8 mouse cellular contexts compared by ENCODE assay signal in the genomic region with DNA sequence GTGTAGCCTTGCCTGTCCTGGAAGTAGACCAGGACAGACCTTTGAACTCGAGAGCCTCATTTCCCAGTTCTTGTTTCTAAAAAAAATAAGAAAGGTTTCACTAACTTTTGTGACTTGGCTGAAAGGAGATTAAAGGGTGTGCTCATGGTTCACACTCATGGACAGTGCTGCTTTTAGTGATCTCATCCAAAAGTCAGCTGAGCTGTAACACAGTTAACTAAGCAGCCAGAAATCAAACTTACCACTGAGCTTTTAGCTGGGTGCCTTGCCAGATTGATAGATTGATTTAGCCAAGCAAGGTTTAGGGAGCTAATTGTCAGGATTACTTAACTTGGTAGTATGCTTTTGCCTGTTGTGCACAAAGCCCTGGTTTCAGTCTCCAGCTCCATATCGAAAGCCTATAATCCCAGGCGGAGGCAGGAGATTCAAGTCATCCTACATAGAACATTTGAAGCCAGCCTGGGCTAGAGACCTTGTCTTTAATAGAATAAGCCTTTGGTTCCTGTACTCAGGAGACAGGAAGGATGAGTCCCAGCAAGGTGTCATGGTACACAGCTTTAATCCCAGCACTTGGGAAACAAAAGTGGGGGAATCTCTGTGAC. TPM values are rescaled to one million over a fixed set of nuclear protein-coding genes. Genes with fewer than 3 reads are reported as not detected.
DNase-seq lines count a peak whose midpoint lies in the region; ATAC-seq and TF ChIP-seq lines count a peak whose summit lies in the region.

No protein-coding gene starts in this region.

- peak overlapping the region; percentile 91 for H3K4me2 ChIP-seq in kidney, embryonic 14.5 days (replicated peaks; ENCODE audit: low read depth, low read length)
- H3K4me2 ChIP-seq in hindbrain, postnatal 0 days (ENCODE audit: low read depth, low read length) = peak overlapping the region; percentile 79
- H3K4me2 ChIP-seq in midbrain, embryonic 16.5 days (ENCODE audit: low read length) = peak overlapping the region; percentile 81

- H3K4me3 ChIP-seq in kidney, embryonic 14.5 days (ENCODE audit: low read length) = peak overlapping the region; percentile 70
- H3K4me3 ChIP-seq in cortical plate, adult 2 months (ENCODE audit: insufficient read depth, low read length) = peak overlapping the region; percentile 90; the same call in 1 of the 2 replicates
- peak overlapping the region; percentile 78; the same call in 1 of the 2 replicates for H3K4me3 ChIP-seq in hindbrain, postnatal 0 days (ENCODE audit: low read length)
- peak overlapping the region; percentile 80; the same call in 1 of the 2 replicates for H3K4me3 ChIP-seq in midbrain, embryonic 16.5 days (ENCODE audit: low read depth, low read length)

- peaks cover 18% of the 10 kb centered on the region for H3K4me1 ChIP-seq in kidney, embryonic 14.5 days (ENCODE audit: control insufficient read depth, insufficient read depth, low read length)
- H3K4me1 ChIP-seq in cortical plate, adult 2 months (ENCODE audit: control insufficient read depth, insufficient read depth, low read length) = no peaks in the 10 kb centered on the region
- peaks cover 9% of the 10 kb centered on the region; the same call in 1 of the 2 replicates for H3K4me1 ChIP-seq in hindbrain, postnatal 0 days (ENCODE audit: insufficient read depth, low read length)
- peaks cover 19% of the 10 kb centered on the region for H3K4me1 ChIP-seq in midbrain, embryonic 16.5 days (ENCODE audit: control insufficient read depth, insufficient read depth, low read length)

- no peak for DNase-seq in kidney, postnatal 4 days
- no peak for DNase-seq in hindbrain, postnatal 0 days (ENCODE audit: low spot score)
- DNase-seq in right cerebral cortex, postnatal 10 days (ENCODE audit: low spot score in 2 of 2) = no peak
- DNase-seq in spleen, adult 18-20 months = no peak

- H3K27ac ChIP-seq in kidney, embryonic 14.5 days (ENCODE audit: low read depth, low read length) = no peak overlapping the region
- no peak overlapping the region for H3K27ac ChIP-seq in cortical plate, adult 2 months (ENCODE audit: insufficient read depth, low read length)
- no peak overlapping the region for H3K27ac ChIP-seq in hindbrain, postnatal 0 days
- H3K27ac ChIP-seq in midbrain, embryonic 16.5 days (ENCODE audit: low read length) = no peak overlapping the region

- TF ChIP-seq CTCF in cortical plate, adult 2 months (IDR thresholded peaks at IDR 0.05; ENCODE audit: extremely low read depth, insufficient read depth, low read length) = no peak
- TF ChIP-seq CTCF in hindbrain, postnatal 0 days (IDR thresholded peaks at IDR 0.05; ENCODE audit: low read depth) = no peak

- H3K9ac ChIP-seq in kidney, embryonic 14.5 days (ENCODE audit: low read depth, low read length) = peak overlapping the region; percentile 93; the same call in 1 of the 2 replicates
- peak overlapping the region; percentile 87; the same call in 1 of the 2 replicates for H3K9ac ChIP-seq in hindbrain, postnatal 0 days (replicated peaks; ENCODE audit: low read length)
- H3K9ac ChIP-seq in midbrain, embryonic 16.5 days (ENCODE audit: low read depth, low read length) = no peak overlapping the region; the same call in 1 of the 2 replicates

- H3K27me3 ChIP-seq in kidney, embryonic 14.5 days (ENCODE audit: control insufficient read depth, insufficient read depth, low read length) = no peaks in the 10 kb centered on the region
- no peaks in the 10 kb centered on the region for H3K27me3 ChIP-seq in hindbrain, postnatal 0 days (ENCODE audit: insufficient read depth, low read length)
- no peaks in the 10 kb centered on the region for H3K27me3 ChIP-seq in midbrain, embryonic 16.5 days (ENCODE audit: control insufficient read depth, insufficient read depth, low read depth, low read length)

- WGBS in kidney, embryonic 14.5 days = 85% methylated on average over 3 of the region's 3 CpGs
- 85% methylated on average over 3 of the region's 3 CpGs for WGBS in hindbrain, postnatal 0 days
- WGBS in midbrain, embryonic 16.5 days = 93% methylated on average over 3 of the region's 3 CpGs

- H3K36me3 ChIP-seq in kidney, embryonic 14.5 days (ENCODE audit: control insufficient read depth, insufficient read depth, low read length) = peaks cover 52% of the 10 kb centered on the region
- peaks cover 31% of the 10 kb centered on the region for H3K36me3 ChIP-seq in hindbrain, postnatal 0 days (ENCODE audit: insufficient read depth, low read length)
- peaks cover 12% of the 10 kb centered on the region for H3K36me3 ChIP-seq in midbrain, embryonic 16.5 days (ENCODE audit: control insufficient read depth, insufficient read depth, low read length)

- H3K9me3 ChIP-seq in kidney, embryonic 14.5 days (ENCODE audit: control insufficient read depth, low read length) = no peaks in the 10 kb centered on the region
- H3K9me3 ChIP-seq in hindbrain, postnatal 0 days (ENCODE audit: low read length) = no peaks in the 10 kb centered on the region
- H3K9me3 ChIP-seq in midbrain, embryonic 16.5 days (replicated peaks; ENCODE audit: control insufficient read depth, low read length, poor library complexity, severe bottlenecking) = no peaks in the 10 kb centered on the region

- ATAC-seq in kidney, embryonic 14.5 days (ENCODE audit: low FRiP score, low TSS enrichment) = no peak
- ATAC-seq in hindbrain, postnatal 0 days = no peak
- ATAC-seq in midbrain, embryonic 16.5 days = no peak
- ATAC-seq in CD4-positive, CD25-positive, alpha-beta regulatory T cell, adult 4 months = no peak

- no peak for TF ChIP-seq POLR2A in cortical plate, adult 2 months (IDR thresholded peaks at IDR 0.05; ENCODE audit: extremely low read depth, insufficient read depth, low read length)

RNA-seq across cellular contexts. Expression of a gene that starts 1.8 kb away (rescaled TPM):
- polyA plus RNA-seq in kidney, embryonic 14.5 days (2014; fragmentation: Nextera tagmentation; extraction: Ambion mirVana) = 306 and 312 TPM in 2 replicates
- 264 and 280 TPM in 2 replicates for polyA plus RNA-seq in cortical plate, adult 2 months (2012; rRNA removed)
- 234 and 244 TPM in 2 replicates for total RNA-seq in hindbrain, postnatal 0 days (2014; rRNA removed)
- 287 and 295 TPM in 2 replicates for polyA plus RNA-seq in hindbrain, postnatal 0 days (2015; fragmentation: Nextera tagmentation; extraction: Ambion mirVana)
- 357 and 365 TPM in 2 replicates for polyA plus RNA-seq in midbrain, embryonic 16.5 days (2015; fragmentation: Nextera tagmentation; extraction: Ambion mirVana)
- polyA plus RNA-seq in CD4-positive, CD25-positive, alpha-beta regulatory T cell, adult 4 months (2017; shearing (Covaris generic)) = 100 to 1,000 TPM; 127 to 181 TPM

RNA-seq across cellular contexts. Expression of a gene that starts 10.3 kb away (rescaled TPM):
- 114 and 120 TPM in 2 replicates for polyA plus RNA-seq in kidney, embryonic 14.5 days (2014; fragmentation: Nextera tagmentation; extraction: Ambion mirVana)
- 55.4 and 55.9 TPM in 2 replicates for polyA plus RNA-seq in cortical plate, adult 2 months (2012; rRNA removed)
- 45.2 and 47.9 TPM in 2 replicates for total RNA-seq in hindbrain, postnatal 0 days (2014; rRNA removed)
- 56.8 and 60.6 TPM in 2 replicates for polyA plus RNA-seq in hindbrain, postnatal 0 days (2015; fragmentation: Nextera tagmentation; extraction: Ambion mirVana)
- polyA plus RNA-seq in midbrain, embryonic 16.5 days (2015; fragmentation: Nextera tagmentation; extraction: Ambion mirVana) = 34.2 and 34.4 TPM in 2 replicates
- 10 to 100 TPM; 50.3 to 57.7 TPM for polyA plus RNA-seq in CD4-positive, CD25-positive, alpha-beta regulatory T cell, adult 4 months (2017; shearing (Covaris generic))

RNA-seq across cellular contexts. Expression of a gene that starts 26.8 kb away (rescaled TPM):
- 2.5 and 2.8 TPM in 2 replicates for polyA plus RNA-seq in kidney, embryonic 14.5 days (2014; fragmentation: Nextera tagmentation; extraction: Ambion mirVana)
- 19.0 and 20.7 TPM in 2 replicates for polyA plus RNA-seq in cortical plate, adult 2 months (2012; rRNA removed)
- total RNA-seq in hindbrain, postnatal 0 days (2014; rRNA removed) = 4.7 and 7.0 TPM in 2 replicates
- polyA plus RNA-seq in hindbrain, postnatal 0 days (2015; fragmentation: Nextera tagmentation; extraction: Ambion mirVana) = 0.71 and 1.1 TPM in 2 replicates
- polyA plus RNA-seq in midbrain, embryonic 16.5 days (2015; fragmentation: Nextera tagmentation; extraction: Ambion mirVana) = 7.9 and 9.9 TPM in 2 replicates
- 1 to 10 TPM; 7.4 to 8.3 TPM for polyA plus RNA-seq in CD4-positive, CD25-positive, alpha-beta regulatory T cell, adult 4 months (2017; shearing (Covaris generic))

RNA-seq across cellular contexts. Expression of a gene that starts 54.0 kb away (rescaled TPM):
- polyA plus RNA-seq in kidney, embryonic 14.5 days (2014; fragmentation: Nextera tagmentation; extraction: Ambion mirVana) = 21.6 and 23.2 TPM in 2 replicates
- polyA plus RNA-seq in cortical plate, adult 2 months (2012; rRNA removed) = 77.3 and 79.2 TPM in 2 replicates
- 32.4 and 36.3 TPM in 2 replicates for total RNA-seq in hindbrain, postnatal 0 days (2014; rRNA removed)
- 28.0 and 33.5 TPM in 2 replicates for polyA plus RNA-seq in hindbrain, postnatal 0 days (2015; fragmentation: Nextera tagmentation; extraction: Ambion mirVana)
- 46.4 and 50.2 TPM in 2 replicates for polyA plus RNA-seq in midbrain, embryonic 16.5 days (2015; fragmentation: Nextera tagmentation; extraction: Ambion mirVana)
- polyA plus RNA-seq in CD4-positive, CD25-positive, alpha-beta regulatory T cell, adult 4 months (2017; shearing (Covaris generic)) = 10 to 100 TPM; 34.3 to 62.8 TPM

RNA-seq across cellular contexts. Expression of a gene that starts 54.0 kb away (rescaled TPM):
- polyA plus RNA-seq in kidney, embryonic 14.5 days (2014; fragmentation: Nextera tagmentation; extraction: Ambion mirVana) = 54.1 and 65.0 TPM in 2 replicates
- polyA plus RNA-seq in cortical plate, adult 2 months (2012; rRNA removed) = 97.1 and 99.3 TPM in 2 replicates
- total RNA-seq in hindbrain, postnatal 0 days (2014; rRNA removed) = 71.7 and 74.1 TPM in 2 replicates
- 94.1 and 97.6 TPM in 2 replicates for polyA plus RNA-seq in hindbrain, postnatal 0 days (2015; fragmentation: Nextera tagmentation; extraction: Ambion mirVana)
- polyA plus RNA-seq in midbrain, embryonic 16.5 days (2015; fragmentation: Nextera tagmentation; extraction: Ambion mirVana) = 64.2 and 70.2 TPM in 2 replicates
- polyA plus RNA-seq in CD4-positive, CD25-positive, alpha-beta regulatory T cell, adult 4 months (2017; shearing (Covaris generic)) = 1 to 10 TPM; 4.1 to 5.3 TPM
